Mouse (Mus musculus) fibroblast of lung, adult 2 months (primary cell): ENCODE measurements at regions not wholly inside any gene's neighbourhood (a gene's known extent, or its start where the extent isn't known, plus 50 kb on each side); places are given as distances from the start of the nearest gene placed in this dataset.

ENCODE experiments used
- DNase-seq: peaks from one replicate; pipeline ENCODE4 v3.0.0-alpha.2; 2011; ENCODE audit warnings: low read depth

DNA sequence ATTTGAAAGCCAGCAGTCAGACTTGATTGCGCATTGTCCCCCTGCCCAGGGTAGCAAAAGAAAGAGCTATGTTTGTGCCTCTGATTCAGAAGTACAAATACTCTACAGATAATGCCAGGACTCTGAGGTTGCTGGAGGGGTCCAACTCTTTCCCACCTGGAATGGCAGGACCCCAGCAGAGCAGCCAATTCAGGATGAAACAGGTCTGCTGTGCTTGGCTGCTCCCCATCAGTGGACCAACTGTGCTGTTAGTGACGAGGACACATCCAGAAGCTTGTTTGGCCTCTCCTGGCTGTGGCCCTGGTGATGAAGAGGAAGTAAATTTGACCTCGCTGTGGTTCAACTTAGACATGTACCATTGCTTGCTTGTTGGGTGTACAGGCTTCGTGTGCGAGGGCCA is 437.8 kb downstream of the Prdm2 start:
- no peak for DNase-seq

DNA sequence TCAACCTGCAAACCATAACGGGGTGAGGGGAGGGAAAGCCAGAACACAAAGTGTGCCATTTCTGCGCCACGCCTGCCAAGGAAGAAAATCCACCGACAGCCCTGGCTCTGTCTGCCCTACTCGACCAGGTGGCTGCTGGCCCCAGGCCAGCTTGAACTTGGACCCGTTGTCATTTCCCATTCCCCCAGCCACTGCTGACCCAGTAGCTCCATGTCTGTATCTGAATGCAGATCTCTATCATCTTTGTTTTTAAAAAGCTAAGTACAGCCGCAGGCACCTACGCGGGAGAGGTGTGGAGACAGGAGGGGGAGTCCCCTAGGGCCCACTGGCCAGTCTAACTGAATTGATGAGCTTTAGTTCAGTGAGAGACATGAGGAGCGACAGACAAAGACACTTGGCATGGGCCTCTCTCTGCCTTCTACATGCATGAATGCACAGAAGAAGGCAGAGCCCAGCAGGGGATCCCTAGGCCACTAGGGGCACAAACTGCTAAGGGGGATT is 439.1 kb downstream of the Prdm2 start:
- no peak for DNase-seq

GRCm38 (mm10) chr4:142772751-142773455 is 439.9 kb downstream of the Prdm2 start:
- no peak for DNase-seq

- DNase-seq: no peak
Measured at GRCm38 (mm10) chr4:142771520-142772150, 441.2 kb downstream of the Prdm2 start.

- no peak for DNase-seq
Measured at GRCm38 (mm10) chr4:142770177-142770576, 442.6 kb downstream of the Prdm2 start.

DNA sequence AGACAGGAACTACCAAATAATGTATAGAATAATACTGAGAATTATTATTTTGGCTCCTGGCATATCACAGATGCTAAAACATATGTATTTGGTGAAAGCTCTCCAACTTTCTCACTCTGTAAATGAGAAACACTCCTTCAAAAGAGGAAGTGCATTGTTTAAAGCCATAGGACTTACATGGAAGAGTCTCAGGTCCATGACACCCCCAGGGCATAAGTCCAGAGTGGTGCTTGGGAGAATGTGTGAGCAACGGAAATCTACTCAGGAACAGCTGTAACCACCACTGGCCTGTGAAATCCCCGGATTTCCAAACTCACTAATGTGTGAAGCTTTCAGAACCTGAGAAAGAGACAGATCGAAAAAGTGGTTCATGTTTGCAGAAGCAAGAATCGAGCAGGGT is 445.1 kb downstream of the Prdm2 start:
- no peak for DNase-seq

GRCm38 (mm10) chr4:142761577-142761976 is 451.2 kb downstream of the Prdm2 start:
- DNase-seq: no peak

GRCm38 (mm10) chr4:142758102-142758501 is 454.7 kb downstream of the Prdm2 start:
- no peak for DNase-seq

GRCm38 (mm10) chr4:142756332-142756731 is 456.5 kb downstream of the Prdm2 start:
- no peak for DNase-seq

DNA sequence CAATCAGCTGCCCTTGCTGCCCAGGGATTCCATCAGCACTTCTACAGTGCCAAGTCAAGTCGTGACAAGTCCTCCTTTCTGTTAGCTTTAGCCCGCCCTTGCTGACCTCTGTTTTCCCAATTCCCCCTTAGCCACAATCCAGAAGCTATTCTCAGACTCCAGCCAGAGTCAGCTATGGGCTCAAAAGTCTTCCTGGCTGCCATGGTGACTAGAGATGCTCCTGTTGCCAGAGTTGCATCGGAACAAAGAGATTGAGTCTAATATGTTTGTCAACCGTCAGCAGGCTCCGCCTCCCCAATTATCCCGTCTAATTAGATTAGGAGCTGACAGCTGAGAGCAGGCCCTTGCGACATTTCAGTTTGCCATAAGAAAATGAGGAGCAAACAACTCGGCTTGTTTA is 462.9 kb downstream of the Prdm2 start:
- no peak for DNase-seq

DNA sequence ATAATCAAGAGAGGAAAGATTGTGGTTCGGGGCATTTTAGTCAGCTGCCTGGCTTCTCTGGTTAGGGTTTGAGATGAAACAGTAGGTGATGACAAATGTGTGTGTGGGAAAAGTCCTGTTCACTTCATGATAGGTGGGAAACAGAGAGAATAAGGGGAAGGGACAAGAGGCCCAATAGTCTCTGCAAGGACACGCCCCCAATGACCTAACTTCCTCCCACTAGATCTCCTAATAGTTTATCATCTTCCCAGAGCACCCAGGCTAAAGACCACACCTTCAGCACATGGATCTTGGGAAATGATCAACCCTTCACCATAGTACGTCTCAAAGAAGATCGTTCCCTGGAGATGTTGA is 484.3 kb upstream of the Kazn start:
- no peak for DNase-seq

DNA sequence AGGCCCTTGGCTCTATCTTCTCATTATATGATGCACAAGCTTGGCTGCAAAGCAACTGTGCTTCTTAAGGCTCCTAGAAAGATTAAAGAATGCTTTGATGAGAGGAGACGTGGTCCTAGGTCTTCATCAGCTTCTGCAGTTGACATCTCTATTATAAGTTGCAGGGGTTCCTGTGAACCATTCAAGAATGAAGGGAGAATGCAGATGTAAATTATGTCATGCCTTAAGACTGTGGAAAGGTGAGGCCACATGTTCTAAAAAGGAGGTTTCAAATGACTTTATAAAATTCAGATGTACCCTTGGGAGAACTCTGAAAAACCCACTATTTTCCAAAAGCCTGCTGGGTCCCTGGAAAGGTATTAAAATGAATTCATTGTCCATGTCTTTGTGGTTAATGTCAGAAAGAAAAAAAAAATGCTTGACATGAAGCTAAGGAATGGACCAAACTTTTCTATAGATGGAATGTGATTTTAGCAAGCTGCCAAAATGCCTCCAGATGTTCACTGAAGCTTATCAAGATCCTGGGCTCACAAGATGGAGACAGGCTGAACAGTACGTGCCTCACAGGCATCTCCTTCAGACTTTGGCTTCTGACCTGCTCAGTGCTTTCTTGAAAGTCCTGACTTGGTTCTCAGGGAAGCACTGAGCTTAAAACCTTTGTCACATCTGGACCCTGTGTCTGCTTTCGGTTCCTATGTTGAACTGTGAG is 483.8 kb upstream of the Kazn start:
- DNase-seq: no peak

DNA sequence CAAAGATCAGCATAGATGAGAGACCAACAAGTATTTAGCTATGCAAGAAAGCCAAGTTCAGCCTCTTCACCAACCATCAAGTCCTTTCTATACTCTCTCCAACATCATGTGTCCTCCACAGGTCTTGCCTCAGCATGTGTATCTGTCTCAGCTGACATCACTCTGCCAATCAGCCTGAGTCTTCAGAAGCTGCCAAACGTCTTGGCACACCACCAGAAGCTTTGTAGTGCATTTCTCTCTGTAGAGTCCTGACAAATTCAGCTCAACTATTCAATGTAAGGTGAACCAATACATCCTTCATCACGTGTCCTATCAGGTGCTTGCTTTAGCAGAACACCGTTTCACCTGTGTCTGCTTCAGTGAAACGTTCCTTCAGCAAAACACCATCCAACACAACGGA is 462.4 kb upstream of the Kazn start:
- no peak for DNase-seq

DNA sequence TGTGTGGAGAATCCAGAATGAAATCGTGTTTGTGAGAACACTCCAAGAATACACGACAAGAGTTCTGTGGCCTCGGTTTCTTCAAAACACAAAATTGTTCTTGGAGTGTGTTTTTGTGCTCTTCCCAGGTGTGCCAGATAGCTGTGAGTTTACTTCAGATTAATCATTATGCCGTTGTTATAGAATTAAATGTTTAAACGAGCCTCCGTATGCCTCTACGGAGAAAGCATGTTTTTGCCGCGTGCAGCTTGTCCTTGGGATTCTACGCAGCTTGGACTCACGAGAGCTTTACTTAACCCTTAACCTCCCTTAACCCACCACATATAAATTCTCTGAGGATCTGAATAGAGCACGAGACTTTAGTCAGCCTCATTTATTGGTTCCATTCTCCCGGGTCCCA is 455.7 kb upstream of the Kazn start:
- no peak for DNase-seq

DNA sequence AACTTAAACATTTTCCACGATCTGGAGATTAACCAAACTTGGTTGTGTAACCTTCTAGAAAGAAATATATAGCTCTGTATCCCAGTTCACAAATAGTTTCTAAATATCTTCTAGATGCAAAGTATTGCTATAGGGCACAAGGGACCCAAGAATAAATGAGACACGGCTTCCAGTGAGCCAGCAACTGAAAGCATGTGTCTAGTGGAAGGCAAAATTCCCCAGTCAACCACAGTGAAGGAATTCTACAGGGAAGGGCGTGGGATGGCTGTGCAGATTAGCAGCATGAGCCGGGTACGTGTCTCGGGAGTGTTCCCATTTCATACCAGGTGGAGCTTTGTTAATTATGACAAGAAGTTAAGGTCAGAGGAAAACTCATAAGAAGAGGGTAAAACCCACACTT is 449.0 kb upstream of the Kazn start:
- no peak for DNase-seq

- DNase-seq: no peak
Measured at GRCm38 (mm10) chr4:142677426-142677825, 438.2 kb upstream of the Kazn start.

DNA sequence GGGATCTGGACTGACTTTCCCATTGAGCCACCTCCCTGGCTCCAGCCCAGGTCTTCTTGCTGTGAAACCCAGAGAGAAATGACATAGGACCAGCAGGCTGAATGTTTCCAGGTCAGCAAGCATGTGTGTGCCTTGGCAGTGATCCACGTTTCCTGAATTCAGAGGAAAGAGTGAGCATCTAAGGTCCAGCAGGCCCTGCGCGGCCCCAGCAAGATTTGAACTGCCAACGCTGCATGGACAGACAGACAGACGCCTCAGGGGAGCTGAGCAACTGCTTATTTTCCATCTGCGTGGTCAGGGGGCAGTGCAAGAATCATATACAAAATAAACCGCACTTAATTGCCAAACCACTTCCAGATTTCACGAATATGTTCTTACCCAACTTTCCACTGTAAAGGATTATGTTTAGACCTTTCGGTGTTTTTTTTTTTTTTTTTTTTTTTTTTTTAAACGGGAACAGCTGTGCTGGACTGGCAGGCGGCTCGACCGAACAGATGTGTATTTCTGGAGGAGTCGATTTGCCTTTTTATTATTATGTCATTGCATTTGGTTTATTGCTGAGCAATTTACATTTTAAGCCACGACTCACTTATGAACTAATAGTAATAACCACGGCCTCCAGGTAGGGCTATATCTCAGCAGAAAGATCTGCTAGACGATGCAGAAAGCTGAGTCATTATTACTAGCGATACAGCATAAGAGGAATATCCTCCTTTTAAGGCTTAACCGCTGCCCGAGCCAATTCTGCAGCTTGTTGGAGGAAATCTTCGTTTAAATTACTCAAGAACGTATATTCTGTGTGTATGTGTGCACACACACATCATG is 435.7 kb upstream of the Kazn start:
- no peak for DNase-seq

GRCm38 (mm10) chr4:142671872-142672458 is 432.8 kb upstream of the Kazn start:
- DNase-seq: no peak

DNA sequence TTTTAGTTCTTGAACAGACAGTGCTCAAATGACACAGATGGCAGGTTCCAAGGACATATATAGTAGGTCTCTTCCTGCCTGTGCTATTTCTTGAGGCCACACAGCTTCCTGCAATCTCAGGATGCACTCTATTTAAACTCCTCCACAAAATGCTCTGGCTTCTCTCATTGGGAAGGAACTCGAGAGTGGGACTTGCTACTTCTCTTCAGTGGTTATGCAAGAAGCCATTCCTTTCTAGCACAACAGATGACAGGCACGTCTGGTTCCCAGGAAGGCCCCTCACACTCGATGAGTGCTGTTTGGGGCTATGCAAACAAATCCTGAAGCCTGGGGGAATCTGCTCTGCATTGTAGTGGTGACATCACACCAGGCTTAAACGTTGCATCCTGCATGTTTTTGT is 425.6 kb upstream of the Kazn start:
- no peak for DNase-seq

GRCm38 (mm10) chr4:142658156-142658555 is 419.0 kb upstream of the Kazn start:
- DNase-seq: no peak

DNA sequence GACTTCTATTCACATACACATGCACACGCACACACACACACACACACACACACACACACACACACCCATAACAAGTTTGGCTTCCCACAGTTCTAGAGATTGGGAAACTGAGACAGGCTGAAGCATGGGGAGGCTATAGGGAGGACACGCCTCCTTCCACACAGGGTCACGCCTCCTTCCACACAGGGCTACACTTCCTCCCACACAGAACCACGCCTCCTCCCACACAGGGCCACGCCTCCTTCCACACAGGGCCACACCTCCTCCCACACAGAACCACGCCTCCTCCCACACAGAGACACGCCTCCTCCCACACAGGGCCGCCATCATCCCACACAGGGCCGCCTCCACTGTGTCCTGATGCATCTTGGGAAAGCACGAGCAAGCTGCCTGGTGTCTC is 401.9 kb upstream of the Kazn start:
- DNase-seq: no peak

GRCm38 (mm10) chr4:142639340-142639733 is 400.1 kb upstream of the Kazn start:
- DNase-seq: no peak
